Mouse (Mus musculus) cerebellum, adult 9-10 months (tissue): ENCODE data around the gene Igfbp3.

Experiments used
- DNase-seq: peaks from one replicate; pipeline ENCODE4 v3.0.0; 2022

The Igfbp3 gene

GRCm38 (mm10) chr11:7160637-7161101 lies 53.1 kb downstream of the Igfbp3 start:
- no peak for DNase-seq

- DNase-seq: peak; percentile 73
Observed at GRCm38 (mm10) chr11:7160146-7160545, 53.6 kb downstream of the Igfbp3 start.

- DNase-seq: no peak
Observed at GRCm38 (mm10) chr11:7158196-7158595, 55.5 kb downstream of the Igfbp3 start.

GRCm38 (mm10) chr11:7156427-7156826 lies 57.3 kb downstream of the Igfbp3 start:
- no peak for DNase-seq
